Mouse (Mus musculus) CH12.LX (cell line): Measurements from ENCODE around the gene Cops4. TPM values are rescaled to one million over a fixed set of nuclear protein-coding genes. Genes with fewer than 3 reads are reported as not detected.

ENCODE experiments used
- DNase-seq: peaks from one replicate; pipeline ENCODE4 v3.0.0-alpha.2; 2013; ENCODE audit errors: extremely low read depth
- H3K27ac ChIP-seq: 2 replicates; pipeline ENCODE4 v1.5.1; 2012; ENCODE audit warnings: low read depth, mild to moderate bottlenecking, control low read depth, moderate library complexity; ENCODE audit not compliant: insufficient read depth
- H3K27me3 ChIP-seq: replicated peaks from 2 replicates; pipeline ENCODE3; 2012; ENCODE audit warnings: inconsistent platforms
- H3K36me3 ChIP-seq, 2 experiments: replicated peaks in 1 of 2; 2 replicates each; pipeline versions ENCODE3 to v1.6.1; 2012; ENCODE audit warnings: inconsistent platforms in 1 of 2, low read length in 1 of 2, mild to moderate bottlenecking in 1 of 2, mixed read lengths in 1 of 2, moderate library complexity in 1 of 2; ENCODE audit not compliant: control insufficient read depth in 1 of 2, insufficient read depth in 1 of 2
- H3K4me1 ChIP-seq, 2 experiments: 2 replicates each; pipeline ENCODE4 v1.6.1; 2012; ENCODE audit warnings: inconsistent platforms in 1 of 2, moderate library complexity in 1 of 2; ENCODE audit not compliant: insufficient read depth in 2 of 2, control insufficient read depth in 1 of 2
- H3K4me2 ChIP-seq: 2 replicates; pipeline ENCODE4 v1.6.1; 2012; ENCODE audit warnings: low read depth, mild to moderate bottlenecking, control low read depth; ENCODE audit not compliant: poor library complexity, insufficient read depth, severe bottlenecking
- H3K4me3 ChIP-seq, 3 experiments: fragments of 150-350 bp in 1 of 3; sonication (generic) in 1 of 3; replicated peaks in 1 of 3; 2 replicates each; pipeline versions ENCODE3 to v1.5.1; 2011 to 2012; ENCODE audit warnings: low read depth in 2 of 3, low read length in 2 of 3, mild to moderate bottlenecking in 2 of 3, moderate library complexity in 2 of 3, control low read depth in 1 of 3, improper control_type of control experiment in 1 of 3, inconsistent platforms in 1 of 3, mixed read lengths in 1 of 3; ENCODE audit not compliant: poor library complexity in 1 of 3
- H3K79me2 ChIP-seq: replicated peaks from 2 replicates; pipeline ENCODE4 v1.6.1; 2012; ENCODE audit warnings: mild to moderate bottlenecking, moderate library complexity; ENCODE audit not compliant: control insufficient read depth, poor library complexity, insufficient read depth, severe bottlenecking; ENCODE audit errors: extremely low read depth
- H3K9ac ChIP-seq: 2 replicates; pipeline ENCODE4 v1.6.1; 2012; ENCODE audit warnings: low read depth, mild to moderate bottlenecking, control low read depth, moderate library complexity; ENCODE audit not compliant: insufficient read depth
- H3K9me3 ChIP-seq: replicated peaks from 2 replicates; pipeline ENCODE3; 2012; ENCODE audit warnings: low read length, inconsistent platforms, mixed read lengths
- EP300 ChIP-seq: IDR thresholded peaks from 2 replicates; pipeline ENCODE4 v1.6.1; 2011; ENCODE audit warnings: low read length, improper control_type of control experiment
- HCFC1 ChIP-seq: IDR thresholded peaks from 2 replicates; pipeline ENCODE4 v1.6.1; 2012; ENCODE audit warnings: low read depth, mild to moderate bottlenecking, inconsistent platforms, low read length, improper control_type of control experiment
- MXI1 ChIP-seq: IDR thresholded peaks from 2 replicates; pipeline ENCODE4 v1.6.1; 2011; ENCODE audit warnings: mild to moderate bottlenecking, low read depth, low read length, improper control_type of control experiment
- PAX5 ChIP-seq: IDR thresholded peaks from 2 replicates; pipeline ENCODE4 v1.6.1; 2012; ENCODE audit warnings: low read length, inconsistent platforms, mixed read lengths
- POLR2AphosphoS2 ChIP-seq: IDR thresholded peaks from 2 replicates; pipeline ENCODE4 v1.6.1; 2011; ENCODE audit warnings: low read depth, low read length, improper control_type of control experiment
- UBTF ChIP-seq: IDR thresholded peaks from 2 replicates; pipeline ENCODE4 v1.6.1; 2012; ENCODE audit warnings: low read depth, mild to moderate bottlenecking, inconsistent platforms, low read length, improper control_type of control experiment, moderate library complexity
- ZMIZ1 ChIP-seq: IDR thresholded peaks from 2 replicates; pipeline ENCODE4 v1.6.1; 2012; ENCODE audit warnings: low read depth, mild to moderate bottlenecking, inconsistent platforms, low read length, improper control_type of control experiment
- dilution Hi-C: fragments of 300-500 bp; cut with MboI; formaldehyde crosslinking; loops from 2 replicates; pipeline ENCODE4 v1.14.3; 2020; ENCODE audit warnings: low sequenced_read_pairs; ENCODE audit not compliant: extremely low pct_unique_long_range_greater_than_20kb, extremely low pct_ligation_motif_present
- in situ Hi-C: fragments of 300-500 bp; cut with MboI; formaldehyde crosslinking; loops from 3 replicates; pipeline ENCODE4 v1.14.3; 2019; ENCODE audit warnings: low sequenced_read_pairs, low pct_ligation_motif_present, low pct_unique_long_range_greater_than_20kb, mixed read lengths
- polyA plus RNA-seq: library from polyadenylated mRNA; unstranded; fragments of >175 nt; gene quantifications from 2 replicates; pipeline ENCODE4 v1.2.1, GENCODE M21; 2012; ENCODE audit warnings: low read depth; ENCODE audit not compliant: insufficient read length
- total RNA-seq, 2 experiments: library from RNA; depleted of rRNA; stranded (reverse); fragments of 300-350 nt in 1 of 2; fragments of >200 nt in 1 of 2; gene quantifications; 2 replicates each; pipeline ENCODE4 v1.2.3; 2012 to 2014

Gene Cops4
- total and polyA plus RNA-seq, 3 experiments: 122 to 264 (median 133) TPM

DNA sequence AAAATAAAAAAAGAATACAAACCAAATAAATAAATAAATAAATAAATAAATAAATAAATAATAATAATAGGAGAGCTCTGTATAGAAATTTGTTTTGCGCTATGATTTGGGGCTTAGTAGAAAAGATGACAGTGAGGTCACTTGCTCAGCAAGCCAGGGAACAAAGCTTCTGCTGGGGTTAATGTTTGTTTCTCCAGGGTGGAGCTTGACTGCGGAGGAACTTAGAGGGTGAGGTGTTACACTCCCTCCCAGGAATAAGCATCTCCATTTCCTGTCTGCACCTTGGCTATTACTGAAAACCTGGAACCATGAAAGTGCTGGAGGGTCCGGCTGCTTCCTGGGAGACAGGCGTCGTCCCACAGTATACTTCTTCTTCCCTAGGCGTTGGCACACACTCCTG is 77.9 kb downstream of the Cops4 start:
- no peak for DNase-seq
- TF ChIP-seq HCFC1 (no peak), POLR2AphosphoS2 (no peak), EP300 (no peak), PAX5 (no peak), ZMIZ1 (no peak), MXI1 (no peak), UBTF (no peak)
- TF ChIP-seq, all 38 proteins: peak for 0
- Histone ChIP-seq H3K27ac (no peak overlapping the region), H3K9ac (no peak overlapping the region), H3K36me3 (no peaks in the 10 kb centered on the region), H3K4me1 (peaks cover 16 to 46% of the 10 kb centered on the region in 2 experiments), H3K4me3 (no peak overlapping the region), H3K9me3 (peaks cover 18% of the 10 kb centered on the region), H3K4me2 (no peak overlapping the region), H3K27me3 (no peaks in the 10 kb centered on the region), H3K79me2 (no peaks in the 10 kb centered on the region)
- dilution Hi-C loops: no loop called here
- in situ Hi-C loops: no loop called here

Other genes starting within 250 kb of the Cops4 start
- gene Sec31a, start 102.1 kb upstream of the Cops4 start, total RNA-seq (2012; rRNA removed): 52.2 and 69.1 TPM in 2 replicates
- 48.2 and 48.5 TPM in 2 replicates for gene Sec31a, start 102.1 kb upstream of the Cops4 start, total RNA-seq (2014; rRNA removed)
- 131 and 161 TPM in 2 replicates for gene Sec31a, start 102.1 kb upstream of the Cops4 start, polyA plus RNA-seq
- 12.8 and 12.9 TPM in 2 replicates for gene Lin54, start 17.7 kb upstream of the Cops4 start, total RNA-seq (2012; rRNA removed)
- 14.1 and 15.2 TPM in 2 replicates for gene Lin54, start 17.7 kb upstream of the Cops4 start, total RNA-seq (2014; rRNA removed)
- gene Lin54, start 17.7 kb upstream of the Cops4 start, polyA plus RNA-seq: 11.8 and 14.1 TPM in 2 replicates
- 64.3 and 99.9 TPM in 2 replicates for gene Plac8, start 53.9 kb downstream of the Cops4 start, total RNA-seq (2012; rRNA removed)
- 235 and 258 TPM in 2 replicates for gene Plac8, start 53.9 kb downstream of the Cops4 start, total RNA-seq (2014; rRNA removed)
- gene Plac8, start 53.9 kb downstream of the Cops4 start, polyA plus RNA-seq: 151 and 161 TPM in 2 replicates
- gene Coq2, start 156.8 kb downstream of the Cops4 start, total RNA-seq (2012; rRNA removed): 49.1 and 53.9 TPM in 2 replicates
- 50.1 and 51.0 TPM in 2 replicates for gene Coq2, start 156.8 kb downstream of the Cops4 start, total RNA-seq (2014; rRNA removed)
- gene Coq2, start 156.8 kb downstream of the Cops4 start, polyA plus RNA-seq: 50.9 and 56.5 TPM in 2 replicates
- 8.0 and 9.5 TPM in 2 replicates for gene Hpse, start 201.4 kb downstream of the Cops4 start, total RNA-seq (2012; rRNA removed)
- 3.8 and 4.0 TPM in 2 replicates for gene Hpse, start 201.4 kb downstream of the Cops4 start, total RNA-seq (2014; rRNA removed)
- gene Hpse, start 201.4 kb downstream of the Cops4 start, polyA plus RNA-seq: 3.3 and 3.7 TPM in 2 replicates